Mouse (Mus musculus) cerebellum, postnatal 14 days (tissue): ENCODE data around the gene Npcd.
"Not testable (repeated sequence)": the region's sequence is repeated elsewhere in the genome, so short reads cannot be mapped to it uniquely, and the experiment has no call there.

Experiments
- DNase-seq, 2 experiments: peaks; one replicate each; pipeline ENCODE4 v3.0.0; 2021; ENCODE audit warnings: mixed read lengths in 2 of 2

Npcd gene

DNA sequence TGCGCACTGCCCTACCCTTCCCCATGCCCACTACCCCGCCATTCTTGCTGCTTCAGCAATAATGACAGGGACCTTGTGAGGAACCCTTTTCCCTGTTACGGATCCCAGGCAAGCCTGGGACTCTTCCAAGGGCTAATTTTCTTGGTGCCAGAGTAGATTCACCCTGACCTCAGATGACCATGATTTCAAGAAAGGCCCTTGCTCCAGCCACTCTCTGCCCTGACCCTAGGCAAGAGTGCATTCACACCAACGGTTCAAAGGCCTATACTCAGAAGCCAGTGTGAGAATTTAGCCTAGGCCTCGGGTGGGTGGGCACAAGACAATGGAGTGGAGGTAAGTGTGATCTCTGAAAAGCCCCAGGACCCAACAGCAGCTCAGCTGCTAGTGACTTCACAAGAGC is 4.6 kb downstream of the Npcd start:
- peak in 1 of 2 experiments; percentile 12 for DNase-seq

DNA sequence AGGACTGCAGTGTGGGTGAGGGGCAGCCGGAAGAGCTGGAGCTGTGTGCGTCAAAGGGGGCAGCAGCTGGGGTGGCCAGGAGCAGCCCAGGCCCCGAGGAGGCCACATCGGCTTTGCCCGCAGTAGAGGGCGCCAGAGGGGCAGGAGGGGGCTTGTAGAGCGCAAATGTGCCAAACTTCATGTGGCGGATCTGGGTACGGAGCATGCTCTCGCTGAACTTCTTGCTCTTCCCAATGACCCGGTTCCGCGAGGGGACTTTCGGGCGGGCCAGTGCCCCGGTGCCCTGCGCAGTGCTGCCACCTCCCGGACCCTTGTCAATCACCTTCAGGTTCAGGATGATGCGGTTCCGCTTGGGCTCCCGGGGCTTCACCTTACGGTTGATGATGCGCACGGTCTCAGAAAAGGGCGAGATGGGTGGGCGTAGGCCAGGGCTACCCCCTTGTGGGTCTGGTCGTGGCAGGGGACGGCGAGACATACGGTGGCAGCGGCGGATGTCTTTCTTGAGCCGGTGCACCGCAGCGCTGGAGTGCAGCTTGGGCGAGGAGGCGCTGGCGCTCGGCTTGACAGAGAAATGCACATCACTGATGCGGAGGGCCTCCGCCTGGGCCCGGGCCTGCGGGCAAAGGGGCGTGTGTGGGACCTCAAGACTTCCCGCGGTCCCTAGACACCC is 5.5 kb downstream of the Npcd start:
- peak; percentile 74 to 79 for DNase-seq

DNA sequence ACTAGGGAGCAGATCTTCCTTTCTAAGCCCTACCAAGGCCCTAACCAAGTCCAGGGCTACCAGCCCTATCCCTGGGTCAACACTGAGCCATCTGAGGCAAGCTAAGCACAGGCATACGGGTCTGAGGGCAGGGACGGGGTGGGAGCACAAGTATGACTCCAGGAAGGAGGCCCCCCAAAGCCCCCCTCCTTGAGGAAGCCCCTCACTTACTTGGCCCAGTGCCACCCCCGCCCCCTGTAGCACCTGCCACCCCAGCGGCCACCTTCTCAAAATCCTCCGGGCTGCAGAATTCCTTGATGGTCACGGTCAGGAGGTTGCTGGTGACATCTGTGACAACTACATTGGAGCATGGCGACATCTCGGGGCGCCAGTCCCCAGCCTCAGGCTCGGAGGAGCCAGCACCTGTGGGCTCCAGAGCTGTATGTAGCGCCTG is 6.2 kb downstream of the Npcd start:
- peak; percentile 46 to 56 for DNase-seq

DNA sequence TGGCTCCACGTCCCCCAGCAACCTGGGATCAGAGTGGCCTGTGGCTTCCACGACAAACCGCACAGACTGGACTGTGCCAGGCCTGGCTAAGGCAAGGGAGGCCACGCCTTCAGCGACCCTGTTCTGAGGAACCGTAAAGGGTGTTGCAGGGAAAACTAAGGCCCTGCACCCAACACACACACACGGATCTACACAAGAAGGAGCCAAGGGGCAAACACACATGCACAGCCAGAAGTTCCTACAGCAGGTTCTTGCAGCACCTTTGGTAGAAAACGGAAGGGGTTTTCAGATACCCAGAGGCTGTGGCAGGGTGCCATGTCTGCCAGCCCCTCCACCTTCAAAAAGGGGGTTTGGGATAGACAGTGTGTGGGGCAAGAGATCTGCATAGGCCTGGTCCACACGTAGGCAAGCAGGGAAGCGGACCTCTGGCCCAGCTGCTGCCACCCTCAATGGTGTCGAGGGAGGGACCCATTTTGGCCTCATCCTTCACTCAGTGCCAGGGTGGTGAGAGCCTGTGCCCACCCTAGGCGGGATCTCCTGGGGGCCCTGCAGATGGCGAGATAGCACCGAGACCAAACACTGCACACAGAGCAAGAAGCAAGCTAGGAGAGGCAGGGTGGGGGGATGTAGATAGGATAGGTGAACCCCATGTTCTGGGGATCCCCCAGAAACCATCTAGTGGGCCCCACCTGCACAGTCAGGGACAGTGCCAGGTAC is 6.8 kb downstream of the Npcd start:
- DNase-seq, result peak; percentile 32 to 42

DNA sequence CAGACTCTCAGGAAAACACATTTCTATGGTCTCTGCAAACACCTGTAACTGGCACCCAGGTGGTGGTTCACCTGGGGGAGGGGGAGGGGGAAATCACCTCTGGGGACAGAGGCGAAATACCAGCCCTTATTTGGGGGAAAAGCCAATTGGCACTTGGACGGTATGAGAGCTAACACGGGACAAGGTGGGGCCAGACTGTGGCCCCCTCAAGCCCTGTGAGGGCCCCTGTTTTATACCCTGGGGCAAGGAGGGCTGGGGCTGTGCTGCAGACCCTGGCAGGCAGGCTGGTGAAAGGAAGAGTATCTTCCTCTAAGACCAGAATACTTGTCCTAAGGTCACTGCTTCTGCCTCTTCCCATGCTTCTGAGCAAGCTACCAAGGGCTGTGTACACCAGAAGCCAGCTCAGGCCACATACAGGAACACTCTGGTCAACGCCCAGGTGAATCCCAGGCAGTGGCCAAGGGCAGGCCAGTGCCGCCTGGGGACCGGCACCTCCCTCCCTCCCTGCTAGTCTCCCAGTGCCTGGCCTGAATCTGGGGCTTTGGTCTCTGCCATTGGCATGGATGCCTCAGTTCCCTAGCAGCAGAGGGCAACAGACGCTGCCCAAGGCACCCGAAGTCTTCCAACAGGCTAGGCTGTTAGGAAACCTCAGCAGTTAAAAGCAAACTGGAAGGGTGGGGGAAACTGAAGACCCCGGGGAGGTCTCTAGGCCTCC is 7.7 kb downstream of the Npcd start:
- DNase-seq, result peak; percentile 28 to 40

DNA sequence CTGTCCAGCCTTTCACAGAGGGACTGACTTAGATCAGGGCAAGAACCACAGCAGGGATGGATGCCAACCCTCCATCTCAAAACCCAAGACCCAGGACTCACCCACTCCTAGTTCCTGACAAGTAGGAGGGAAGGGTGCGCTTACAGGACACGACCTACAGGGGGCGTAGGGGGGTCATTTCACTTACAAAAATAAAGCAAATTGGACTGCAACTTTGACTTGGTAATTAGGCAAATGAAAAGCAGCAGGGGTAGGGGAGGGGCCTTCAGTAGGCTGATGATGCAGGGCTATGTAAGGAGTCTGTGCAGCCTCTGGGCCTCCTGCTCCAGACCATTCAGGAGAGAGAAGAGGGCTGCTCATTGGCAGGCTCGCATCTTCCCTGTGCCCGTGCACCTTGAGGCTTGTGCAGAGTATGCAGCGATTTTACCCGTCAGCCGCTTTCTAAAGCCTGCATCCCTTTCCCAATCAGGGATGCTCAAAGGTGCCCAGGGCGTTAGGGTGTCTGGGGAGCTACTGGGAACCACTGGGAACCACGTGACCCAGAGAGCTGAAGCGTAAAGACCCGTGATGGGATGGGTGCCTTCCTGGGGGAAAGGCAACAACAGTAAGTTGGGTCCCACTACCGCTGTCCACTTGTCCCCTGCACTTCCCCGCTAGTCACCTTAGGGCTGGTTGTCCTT is 8.8 kb downstream of the Npcd start:
- DNase-seq, result peak; percentile 46 to 66

DNA sequence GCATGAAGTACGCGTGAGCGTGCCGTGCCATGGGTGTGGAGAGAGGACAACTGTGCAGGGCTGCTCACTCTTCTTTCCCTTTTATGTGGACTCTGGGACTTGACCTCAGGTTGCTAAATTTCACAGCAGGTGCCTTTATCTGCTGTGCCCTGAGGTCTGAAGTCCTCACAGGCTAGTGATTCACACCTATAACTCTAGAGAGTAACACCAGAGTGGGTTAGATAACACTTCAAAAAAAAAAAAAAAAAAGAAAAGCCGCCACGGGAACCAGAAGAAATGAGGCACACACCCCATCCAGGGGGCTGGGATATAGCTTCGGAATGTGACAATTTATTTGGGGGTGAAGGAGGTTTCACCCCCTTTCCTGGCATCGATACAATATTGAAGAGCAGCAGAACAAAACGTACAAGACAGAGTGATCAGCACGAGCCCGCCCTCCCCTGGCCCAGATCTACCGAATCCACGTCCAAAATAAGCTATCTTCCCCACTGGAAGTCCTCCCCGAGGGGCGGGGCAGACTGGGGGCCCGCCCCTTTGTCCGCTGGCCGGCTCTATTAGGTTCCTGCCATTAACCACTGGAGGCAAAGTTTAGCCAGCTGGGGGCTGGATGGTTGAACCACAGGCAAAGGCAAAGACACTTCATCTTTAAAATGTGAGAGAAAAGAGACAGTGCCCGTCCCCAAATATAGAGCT is 10.3 kb downstream of the Npcd start:
- DNase-seq, result peak; percentile 39 to 42

DNA sequence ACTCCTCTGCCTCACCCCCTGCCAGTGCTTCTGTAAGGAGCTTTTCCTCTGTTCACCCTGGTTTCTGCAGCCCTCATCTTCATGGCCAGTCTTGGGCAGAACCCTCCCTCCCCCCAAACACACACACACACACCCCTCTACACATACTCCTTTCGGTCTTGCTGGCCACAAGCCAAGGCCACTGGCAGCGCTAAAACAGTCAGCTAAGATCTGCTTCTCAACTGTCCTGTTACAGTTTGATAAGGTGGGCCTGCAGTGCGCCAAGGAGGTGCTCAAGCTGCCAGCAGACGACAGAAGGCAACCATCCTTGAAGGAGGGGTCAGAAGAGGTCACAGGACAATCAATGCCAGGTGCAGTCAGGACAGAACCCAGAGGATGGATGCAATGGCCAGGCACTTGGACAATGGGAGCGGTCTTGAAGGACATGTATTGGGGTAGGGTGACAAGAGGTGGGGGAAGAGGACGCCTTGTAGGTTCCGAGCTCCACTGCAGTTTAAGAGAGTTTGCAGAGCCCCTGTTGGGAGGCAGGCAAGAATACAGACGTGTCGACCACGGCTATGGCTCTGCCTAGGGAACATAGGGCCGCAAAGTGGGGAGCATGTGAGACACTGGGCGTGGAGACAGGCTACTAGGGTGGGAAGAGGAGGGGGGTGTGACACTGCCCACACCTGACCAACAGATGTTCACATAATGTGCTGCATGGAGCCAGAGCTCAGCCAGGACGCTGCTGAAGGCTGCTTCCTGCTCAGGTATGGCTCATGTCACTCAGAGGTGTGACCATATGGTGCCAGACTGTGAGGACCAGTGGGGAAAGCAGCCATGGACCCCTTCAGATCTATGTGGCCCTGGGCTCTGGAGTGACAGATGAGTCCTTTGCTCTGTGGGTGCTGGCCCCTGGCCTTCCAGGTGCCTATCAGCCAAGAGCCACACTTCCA is 11.5 kb downstream of the Npcd start:
- peak; percentile 65 to 73 for DNase-seq

DNA sequence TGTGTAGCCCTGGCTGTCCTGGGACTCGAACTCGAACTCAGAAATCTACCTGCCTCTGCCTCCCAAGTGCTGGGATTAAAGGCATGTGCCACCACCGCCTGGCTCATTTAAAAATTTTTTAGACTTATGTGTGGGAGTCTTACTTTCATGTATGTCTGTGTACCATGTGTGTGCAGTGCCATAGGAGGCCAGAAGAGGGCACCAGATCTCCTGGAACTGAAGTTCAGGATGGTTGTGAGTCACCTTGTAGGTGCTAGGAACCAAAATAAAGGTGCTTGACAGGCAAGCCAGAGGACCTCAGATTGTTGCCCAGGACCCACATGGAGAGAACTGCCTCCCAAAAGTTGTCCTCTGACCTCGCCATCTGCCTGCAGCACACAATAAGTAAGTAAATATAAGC is 15.7 kb downstream of the Npcd start:
- DNase-seq, result peak in 1 of 2 experiments; percentile 59

DNA sequence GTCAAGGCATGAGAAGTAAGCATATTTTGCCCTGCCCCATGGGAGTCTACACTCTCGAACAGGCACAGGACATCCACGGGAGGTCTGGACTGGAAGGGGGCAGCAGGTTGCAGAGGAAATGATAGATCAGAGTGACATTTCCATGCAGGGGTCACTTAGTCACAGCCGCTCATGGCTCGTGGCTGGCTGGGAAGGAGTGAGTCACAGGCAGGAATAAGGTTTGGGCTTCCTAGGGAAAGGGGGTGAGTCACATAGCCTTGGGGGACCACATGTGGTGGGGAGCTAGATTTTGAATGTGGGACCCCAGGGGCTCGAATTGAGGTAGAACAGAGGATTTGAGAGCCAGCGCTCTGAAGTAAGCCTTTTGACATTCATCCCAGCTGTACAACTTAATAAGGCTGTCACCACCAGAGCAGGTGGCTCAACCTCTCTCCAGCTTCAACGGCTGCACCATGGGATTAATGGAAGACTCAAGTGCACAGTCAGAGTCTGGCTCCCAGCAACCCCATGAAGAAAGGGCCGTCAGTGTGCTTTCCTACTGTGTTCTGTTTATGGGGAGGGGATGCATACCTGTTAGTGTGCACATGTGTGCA is 20.3 kb downstream of the Npcd start:
- no peak for DNase-seq

DNA sequence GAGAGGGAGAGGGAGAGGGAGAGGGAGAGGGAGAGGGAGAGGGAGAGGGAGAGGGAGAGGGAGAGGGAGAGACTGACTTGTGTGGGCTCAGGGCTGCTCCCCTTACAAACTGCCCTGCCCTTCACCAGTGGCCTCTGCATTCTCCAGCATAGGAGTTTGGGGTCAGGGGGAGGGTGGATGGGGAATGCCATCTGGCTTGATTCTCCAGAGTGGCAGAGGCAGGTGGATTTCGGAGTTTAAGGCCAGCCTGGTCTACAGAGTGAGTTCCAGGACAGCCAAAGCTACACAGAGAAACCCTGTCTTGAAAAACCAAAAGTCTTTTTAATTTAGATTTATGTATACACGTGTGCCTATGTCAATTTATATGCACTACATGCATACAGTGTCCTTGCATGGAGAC is 21.2 kb downstream of the Npcd start:
- not testable (repeated sequence) for DNase-seq

DNA sequence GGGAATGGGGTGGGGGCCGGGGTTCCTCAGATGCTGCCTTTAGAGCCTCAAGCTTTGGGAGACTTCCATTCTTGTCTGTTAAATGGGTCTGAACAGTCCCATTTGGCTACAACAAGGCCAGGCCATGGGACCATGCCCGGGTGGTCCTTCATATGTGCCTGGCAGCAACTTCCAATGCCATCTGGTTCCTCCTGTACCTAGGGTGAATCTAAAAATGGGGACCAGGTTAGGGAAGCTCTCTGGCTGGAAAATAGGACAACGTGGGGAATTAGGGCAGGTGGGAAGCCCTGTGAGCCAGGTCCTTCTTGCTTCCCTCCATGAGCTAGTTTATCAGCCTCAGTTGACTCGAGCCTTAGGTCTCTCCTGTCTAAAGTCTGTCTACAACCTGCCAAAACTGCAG is 23.0 kb downstream of the Npcd start:
- peak; percentile 47 to 74 for DNase-seq

DNA sequence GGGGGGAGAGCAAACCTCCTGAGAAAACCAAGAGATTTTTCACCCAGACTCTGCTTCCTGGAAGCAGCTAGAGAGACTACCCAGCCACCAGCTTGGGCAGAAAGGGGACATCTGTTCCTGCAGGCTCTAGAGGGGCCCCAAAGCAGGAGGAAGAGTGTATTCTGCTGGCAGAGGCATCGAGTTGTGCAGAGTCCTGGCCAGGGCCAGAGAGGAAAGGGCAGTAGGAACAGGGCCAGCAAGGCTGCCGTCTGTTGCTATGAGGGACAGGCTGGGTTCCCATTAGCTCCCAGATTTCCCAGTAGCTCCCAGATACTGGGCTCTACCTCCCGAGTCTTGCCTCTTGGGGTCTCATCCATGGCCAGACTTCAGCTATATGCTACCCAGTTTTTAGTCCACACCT is 24.0 kb downstream of the Npcd start:
- peak; percentile 89 to 93 for DNase-seq

DNA sequence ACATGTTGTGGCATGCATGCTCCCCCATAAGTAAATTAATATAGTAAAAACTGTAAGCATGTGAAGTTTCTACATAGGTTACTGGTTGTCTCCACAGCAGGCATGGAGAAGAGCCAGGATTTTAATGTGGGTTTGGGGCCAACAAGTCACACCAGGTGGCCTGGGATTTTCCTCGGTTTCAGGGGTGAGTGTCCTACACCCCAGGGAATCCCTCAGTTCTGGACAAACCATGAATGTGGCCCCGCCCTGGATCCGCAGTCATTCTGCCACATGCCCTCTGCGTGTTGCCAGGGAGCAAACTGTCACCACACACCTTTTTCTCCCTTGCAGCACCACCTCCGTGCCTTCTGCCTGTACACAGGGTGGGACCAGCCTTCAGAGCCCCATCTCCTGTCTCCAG is 25.4 kb downstream of the Npcd start:
- DNase-seq, result peak; percentile 63 to 73

DNA sequence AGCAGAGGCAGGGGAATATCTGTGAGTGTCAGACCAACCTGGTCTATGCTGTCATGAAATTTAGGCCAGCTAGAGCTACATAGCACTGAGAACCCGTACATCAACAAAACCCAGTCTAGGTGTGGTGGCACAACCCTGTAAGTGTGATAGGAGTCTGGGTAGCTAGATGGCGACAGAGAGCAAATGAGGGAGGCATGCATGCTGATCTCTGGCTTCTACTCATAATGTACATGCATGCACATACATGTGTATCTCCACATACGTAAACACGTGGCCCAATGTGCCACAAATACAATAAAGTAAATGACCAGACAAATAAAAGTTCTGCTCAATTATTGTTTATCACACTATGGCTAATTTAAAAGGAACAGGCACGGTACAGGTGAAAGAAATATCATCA is 25.9 kb downstream of the Npcd start:
- DNase-seq, result peak; percentile 89 to 92

DNA sequence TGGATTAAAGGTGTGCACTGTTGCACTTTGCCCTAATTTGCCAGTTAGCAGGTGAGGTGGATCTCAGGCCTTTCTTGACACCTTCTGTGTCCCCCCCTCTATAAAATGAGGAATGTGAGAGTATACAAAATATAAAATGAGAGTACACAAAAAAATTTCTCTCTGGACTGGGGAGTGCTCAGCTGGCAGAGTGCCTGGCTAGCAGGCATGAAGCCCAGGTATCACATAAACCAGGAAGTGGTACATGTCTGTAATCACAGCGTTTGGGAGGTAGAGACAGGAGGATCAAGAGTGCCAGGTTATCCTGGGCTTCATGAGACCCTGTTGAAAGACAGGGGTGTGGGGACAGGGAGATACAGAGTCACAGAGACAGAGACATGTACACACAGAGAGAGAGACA is 27.0 kb downstream of the Npcd start:
- DNase-seq, result peak; percentile 65 to 68

DNA sequence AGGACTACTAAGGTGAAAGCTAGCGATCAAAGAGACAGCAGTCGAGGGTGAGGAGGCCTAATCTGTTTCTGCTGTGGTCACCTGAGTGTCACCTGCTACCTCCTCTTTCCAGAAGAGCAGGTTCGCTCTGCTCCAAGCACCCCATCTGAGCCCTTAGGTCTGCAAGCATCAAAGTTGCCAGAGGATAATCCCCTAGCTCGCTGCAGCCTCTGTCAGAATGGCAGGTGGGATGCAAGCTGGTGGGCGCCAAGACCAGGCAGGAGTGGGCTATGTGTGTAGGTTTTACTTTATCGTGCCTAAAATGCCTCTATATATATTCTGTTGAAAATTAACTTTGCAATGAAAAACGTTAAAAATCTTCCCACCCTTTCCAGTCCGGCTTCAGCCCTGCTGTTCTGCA is 28.8 kb downstream of the Npcd start:
- DNase-seq, result no peak

DNA sequence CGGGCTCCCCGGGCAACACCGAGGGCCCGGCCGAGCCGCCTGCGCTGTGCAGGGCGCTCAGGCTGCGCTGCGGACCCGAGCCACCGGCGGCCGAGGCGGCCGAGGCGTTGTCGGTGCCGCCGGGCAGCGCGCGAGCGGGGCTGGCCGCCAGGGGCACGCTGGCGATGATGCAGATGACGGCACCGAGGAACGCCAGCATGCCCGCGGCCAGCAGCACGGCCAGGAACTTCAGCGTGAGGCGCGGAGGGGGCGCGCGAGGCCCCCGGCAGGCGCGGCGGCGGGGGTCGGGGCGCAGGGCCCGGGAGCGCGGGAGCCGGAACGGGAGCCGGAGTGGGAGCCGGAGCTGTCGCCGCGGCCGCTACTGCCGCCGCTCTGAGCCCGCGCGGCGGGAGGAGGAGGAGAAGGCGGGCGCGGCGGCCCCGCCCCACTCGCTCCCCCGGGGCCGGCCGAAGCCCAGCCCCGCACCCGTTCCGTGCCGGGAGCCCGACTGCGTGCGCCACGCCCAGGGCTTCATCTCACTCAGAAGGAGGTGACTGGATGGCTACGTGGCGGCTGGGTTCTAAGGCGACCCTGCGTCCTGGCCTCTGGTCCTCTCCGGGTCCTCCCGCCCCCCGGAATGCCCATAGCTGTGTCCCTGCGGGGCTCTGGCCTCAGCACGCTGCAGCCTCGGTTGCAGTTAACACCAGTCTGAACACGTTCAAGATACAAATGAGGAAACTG is 29.5 kb downstream of the Npcd start, which contains the start of gene Nptxr:
Gene Nptxr (minus strand): TSS at position 415 of the 720 bp plus-strand sequence.
- DNase-seq, result peak; percentile 79 to 86

DNA sequence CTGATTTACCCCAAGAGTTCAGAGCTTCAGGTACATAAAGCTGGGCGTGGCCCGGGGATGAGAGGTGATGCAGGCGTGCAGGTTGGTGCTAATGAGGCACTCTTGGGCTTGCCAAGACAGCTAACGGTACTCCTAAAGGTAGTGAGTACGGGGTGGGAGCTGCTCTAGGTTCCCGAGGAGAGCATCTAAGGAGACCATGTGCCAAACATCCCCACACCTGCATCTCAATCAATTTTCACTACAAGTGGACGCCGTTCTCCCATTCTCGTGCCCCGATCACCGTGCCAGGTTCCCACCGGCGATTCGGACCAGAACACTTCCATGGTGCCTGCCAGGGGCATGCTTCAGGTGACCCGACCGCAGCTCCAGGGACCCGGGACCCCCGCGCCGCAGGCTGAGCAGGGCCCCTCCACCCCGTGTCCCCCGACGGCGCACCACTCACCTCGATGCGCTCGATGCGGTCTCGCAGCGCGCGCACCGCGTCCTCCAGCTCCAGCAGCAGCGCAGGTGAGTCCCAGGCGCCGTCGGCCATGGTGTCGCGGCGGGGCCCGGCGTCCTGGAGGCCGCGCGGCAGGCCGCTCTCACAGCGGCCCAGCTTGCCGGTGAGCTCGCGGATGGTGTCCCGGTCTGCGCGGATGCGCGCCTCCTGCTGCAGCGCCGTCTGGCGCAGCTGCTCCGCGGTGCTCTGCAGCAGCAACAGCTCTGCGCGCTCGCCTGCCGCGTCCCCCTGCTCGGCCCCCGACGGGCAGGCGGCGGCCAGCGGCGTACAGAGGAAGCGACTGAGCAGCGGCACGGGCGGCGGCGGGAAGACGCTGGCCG is 30.3 kb downstream of the Npcd start:
- DNase-seq, result peak; percentile 56 to 58
